Mouse (Mus musculus) heart, embryonic 12.5 days (tissue): ENCODE measurements around the gene Cacng8. TPM values are rescaled to one million over a fixed set of nuclear protein-coding genes. Genes with fewer than 3 reads are reported as not detected.

Experiments used
- ATAC-seq: fragments of 200-750 bp; cut with Nextera tagmentation; 2 replicates; pipeline ENCODE4 v1.8.0; 2017; ENCODE audit warnings: moderate TSS enrichment, moderate library complexity; ENCODE audit not compliant: insufficient number of reproducible peaks, low FRiP score
- H3K27ac ChIP-seq: fragments of 300-500 bp; sonication (generic); 2 replicates; pipeline ENCODE4 v1.5.1; 2016; ENCODE audit warnings: mild to moderate bottlenecking, moderate library complexity; ENCODE audit not compliant: poor library complexity, severe bottlenecking
- H3K27me3 ChIP-seq: fragments of 300-500 bp; sonication (generic); replicated peaks from 2 replicates; pipeline ENCODE4 v1.6.1; 2016; ENCODE audit warnings: mild to moderate bottlenecking, moderate library complexity
- H3K36me3 ChIP-seq: fragments of 300-500 bp; sonication (generic); 2 replicates; pipeline ENCODE4 v1.6.1; 2016; ENCODE audit warnings: mild to moderate bottlenecking, moderate library complexity
- H3K4me1 ChIP-seq: fragments of 300-500 bp; sonication (generic); replicated peaks from 2 replicates; pipeline ENCODE4 v1.6.1; 2016; ENCODE audit warnings: mild to moderate bottlenecking
- H3K4me2 ChIP-seq: fragments of 300-500 bp; sonication (generic); 2 replicates; pipeline ENCODE4 v1.6.1; 2016; ENCODE audit warnings: mild to moderate bottlenecking, moderate library complexity
- H3K4me3 ChIP-seq: fragments of 300-500 bp; sonication (generic); 2 replicates; pipeline ENCODE4 v1.5.1; 2016; ENCODE audit warnings: mild to moderate bottlenecking
- H3K9ac ChIP-seq: fragments of 300-500 bp; sonication (generic); 2 replicates; pipeline ENCODE4 v1.6.1; 2016; ENCODE audit warnings: mild to moderate bottlenecking, moderate library complexity
- H3K9me3 ChIP-seq: fragments of 300-500 bp; sonication (generic); replicated peaks from 2 replicates; pipeline ENCODE4 v1.6.1; 2016; ENCODE audit warnings: mild to moderate bottlenecking, moderate library complexity
- WGBS: fragments of 180-500 bp; shearing (Covaris S2); methylation state at CpG from one replicate; pipeline ENCODE4 v1.1.7; 2016; 5-methylcytosine and 5-hydroxymethylcytosine counted together
- polyA plus RNA-seq: library from polyadenylated mRNA; unstranded; fragments of >200 nt; fragmentation: Nextera tagmentation; extraction: Ambion mirVana; gene quantifications from 2 replicates; pipeline ENCODE4 v1.2.1, GENCODE M21; 2016

The Cacng8 gene
- polyA plus RNA-seq, 1 experiment from 2014 or later: 1.6 TPM

DNA sequence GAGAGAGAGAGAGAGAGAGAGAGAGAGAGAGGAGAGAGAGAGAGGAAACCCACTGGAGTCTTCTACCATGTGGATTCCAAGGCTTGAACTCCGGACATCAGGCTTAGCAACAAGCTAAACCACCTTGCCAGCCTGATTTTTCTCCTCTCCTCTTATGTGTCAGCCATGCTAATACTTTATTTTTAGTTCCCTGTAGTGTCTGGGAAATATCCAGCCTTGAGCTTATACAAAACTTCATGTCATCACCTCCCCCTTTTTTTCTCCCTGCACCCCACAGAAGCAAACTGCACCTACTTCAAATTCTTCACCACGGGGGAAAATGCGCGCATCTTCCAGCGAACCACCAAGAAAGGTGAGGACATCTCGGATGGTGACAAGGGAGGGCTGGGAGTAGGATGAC lies 39.7 kb downstream of the Cacng8 start:
- H3K4me3 ChIP-seq: no peak overlapping the region
- peaks cover 7% of the 10 kb centered on the region; the same call in 1 of the 2 replicates for H3K27me3 ChIP-seq
- ATAC-seq: no peak
- peaks cover 17% of the 10 kb centered on the region; the same call in 1 of the 2 replicates for H3K4me1 ChIP-seq
- H3K36me3 ChIP-seq: no peaks in the 10 kb centered on the region
- H3K27ac ChIP-seq: peak overlapping the region; percentile 45
- H3K4me2 ChIP-seq: peak overlapping the region; percentile 26
- WGBS: 34% methylated on average over 6 of the region's 6 CpGs
- H3K9me3 ChIP-seq: no peaks in the 10 kb centered on the region
- H3K9ac ChIP-seq: no peak overlapping the region

DNA sequence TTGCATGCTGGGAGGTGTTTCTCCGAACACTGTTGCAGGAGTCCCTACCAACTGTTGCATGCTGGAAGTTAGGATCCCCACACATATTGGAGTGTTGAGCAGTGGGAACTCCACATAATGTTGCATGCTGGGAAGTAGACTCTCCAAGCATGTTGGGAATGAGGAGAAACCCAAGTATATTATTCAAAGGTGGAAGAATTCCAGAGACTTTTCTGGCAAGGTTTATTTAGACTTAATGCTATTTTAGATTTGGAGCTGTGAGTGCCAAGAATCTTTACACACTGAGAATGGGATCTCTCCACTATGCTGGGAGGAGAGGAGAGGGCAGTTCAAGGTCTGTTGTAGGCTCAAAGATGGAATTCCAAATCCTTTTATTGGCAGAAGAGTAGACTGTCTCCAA lies 41.6 kb downstream of the Cacng8 start:
- no peak overlapping the region for H3K9ac ChIP-seq
- WGBS: 75% methylated on average over 1 of the region's 1 CpGs
- H3K27me3 ChIP-seq: no peaks in the 10 kb centered on the region
- H3K9me3 ChIP-seq: no peaks in the 10 kb centered on the region
- no peaks in the 10 kb centered on the region for H3K36me3 ChIP-seq
- no peak overlapping the region for H3K4me2 ChIP-seq
- no peak for ATAC-seq
- H3K4me1 ChIP-seq: peaks cover 17% of the 10 kb centered on the region; the same call in 1 of the 2 replicates
- no peak overlapping the region for H3K4me3 ChIP-seq
- no peak overlapping the region for H3K27ac ChIP-seq

- no peak overlapping the region for H3K27ac ChIP-seq
- H3K4me2 ChIP-seq: no peak overlapping the region
- H3K36me3 ChIP-seq: no peaks in the 10 kb centered on the region
- no peak overlapping the region for H3K4me3 ChIP-seq
- no peaks in the 10 kb centered on the region for H3K9me3 ChIP-seq
- ATAC-seq: no peak
- WGBS: 39% methylated on average over 5 of the region's 5 CpGs
- H3K9ac ChIP-seq: no peak overlapping the region; the same call in 1 of the 2 replicates
- H3K27me3 ChIP-seq: no peaks in the 10 kb centered on the region
- peaks cover 6% of the 10 kb centered on the region for H3K4me1 ChIP-seq
These were observed 47.5 kb downstream of the Cacng8 start for GRCm38 (mm10) chr7:3437941-3438340.

DNA sequence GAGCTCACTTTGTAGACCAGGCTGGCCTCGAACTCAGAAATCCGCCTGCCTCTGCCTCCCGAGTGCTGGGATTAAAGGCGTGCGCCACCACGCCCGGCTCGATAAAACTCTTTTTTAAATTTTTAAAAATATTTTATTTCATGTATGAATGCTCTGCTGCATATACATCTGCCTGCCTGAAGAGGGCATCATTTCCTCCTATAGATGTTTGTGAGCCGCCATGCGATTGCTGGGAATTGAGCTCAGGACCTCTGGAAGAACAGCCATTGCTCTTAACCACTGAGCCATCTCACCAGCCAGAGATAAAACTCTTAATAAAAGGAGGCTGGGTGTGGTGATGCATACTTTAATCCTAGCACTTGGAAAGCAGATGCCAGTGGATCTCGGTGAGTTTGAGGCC lies 49.5 kb downstream of the Cacng8 start:
- 78% methylated on average over 11 of the region's 11 CpGs for WGBS
- ATAC-seq: no peak
- no peak overlapping the region for H3K9ac ChIP-seq
- no peak overlapping the region for H3K27ac ChIP-seq
- no peaks in the 10 kb centered on the region for H3K9me3 ChIP-seq
- H3K4me1 ChIP-seq: peaks cover 6% of the 10 kb centered on the region
- no peaks in the 10 kb centered on the region for H3K36me3 ChIP-seq
- H3K4me2 ChIP-seq: no peak overlapping the region
- H3K27me3 ChIP-seq: no peaks in the 10 kb centered on the region
- H3K4me3 ChIP-seq: no peak overlapping the region

DNA sequence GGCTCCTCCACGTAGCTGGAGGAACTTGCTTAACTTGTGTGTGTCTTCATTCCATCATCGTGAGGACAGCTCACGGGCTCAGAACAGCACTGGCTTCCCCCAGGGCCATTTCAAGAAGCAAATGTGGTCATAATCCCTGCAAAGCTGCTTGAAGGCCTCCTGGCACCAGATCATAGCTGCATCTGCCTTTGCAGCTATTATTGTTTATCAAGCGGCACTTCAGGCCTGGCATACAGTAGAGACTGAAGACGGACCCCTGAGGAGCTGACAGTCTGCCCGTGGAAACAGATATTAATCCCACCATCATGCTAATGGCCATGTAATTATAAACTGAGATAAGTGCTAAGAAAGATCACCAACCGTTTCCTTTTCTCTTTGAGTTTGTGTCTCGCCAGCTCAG lies 50.0 kb downstream of the Cacng8 start:
- 65% methylated on average over 8 of the region's 8 CpGs for WGBS
- Histone ChIP-seq H3K4me1 (peaks cover 6% of the 10 kb centered on the region), H3K27me3 (no peaks in the 10 kb centered on the region)

GRCm38 (mm10) chr7:3442476-3443062 lies 52.1 kb downstream of the Cacng8 start:
- Histone ChIP-seq H3K4me3 (no peak overlapping the region), H3K27ac (no peak overlapping the region), H3K4me2 (no peak overlapping the region), H3K36me3 (no peaks in the 10 kb centered on the region), H3K27me3 (no peaks in the 10 kb centered on the region), H3K4me1 (peaks cover 6% of the 10 kb centered on the region), H3K9me3 (no peaks in the 10 kb centered on the region), H3K9ac (no peak overlapping the region)
- 82% methylated on average over 10 of the region's 10 CpGs for WGBS
- ATAC-seq: no peak

More for the DNA sequence above, 50.0 kb downstream of the Cacng8 start:
- no peak overlapping the region for H3K4me2 ChIP-seq
- no peaks in the 10 kb centered on the region for H3K36me3 ChIP-seq
- no peak overlapping the region for H3K4me3 ChIP-seq
- no peak overlapping the region for H3K27ac ChIP-seq
- ATAC-seq: no peak
- no peaks in the 10 kb centered on the region for H3K9me3 ChIP-seq
- no peak overlapping the region for H3K9ac ChIP-seq

- H3K4me1 ChIP-seq: no peaks in the 10 kb centered on the region
- H3K36me3 ChIP-seq: no peaks in the 10 kb centered on the region
- H3K9me3 ChIP-seq: no peaks in the 10 kb centered on the region
- H3K27ac ChIP-seq: no peak overlapping the region
- no peak overlapping the region for H3K9ac ChIP-seq
- WGBS: 82% methylated on average over 3 of the region's 3 CpGs
- no peak overlapping the region for H3K4me3 ChIP-seq
- H3K4me2 ChIP-seq: no peak overlapping the region
- no peak for ATAC-seq
- 0 out of 2 replicates have a peak, but pooled peaks cover 7% of the 10 kb centered on the region for H3K27me3 ChIP-seq
These were observed 54.2 kb downstream of the Cacng8 start for GRCm38 (mm10) chr7:3444678-3445077.

DNA sequence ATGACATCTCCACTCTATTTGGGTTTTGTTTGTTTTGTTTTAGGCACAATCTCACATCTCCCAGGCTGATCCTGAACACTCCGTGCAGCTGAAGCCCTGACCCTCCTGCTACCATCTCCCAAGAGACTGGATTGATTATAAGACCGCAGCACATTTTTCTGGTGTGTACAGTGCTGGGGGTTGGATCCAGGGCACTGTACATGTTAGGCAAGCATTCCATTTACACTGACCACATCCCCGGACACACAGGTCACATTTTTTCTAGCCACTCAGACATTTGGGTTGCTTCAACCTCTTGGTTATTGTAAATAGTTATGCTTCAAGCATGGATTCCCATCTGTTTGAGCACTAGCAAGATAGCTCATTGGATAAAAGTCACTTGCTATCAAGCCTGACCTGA lies 56.1 kb downstream of the Cacng8 start:
- ATAC-seq: no peak
- Histone ChIP-seq H3K27ac (no peak overlapping the region), H3K36me3 (no peaks in the 10 kb centered on the region), H3K9ac (no peak overlapping the region), H3K27me3 (peaks cover 21% of the 10 kb centered on the region), H3K9me3 (no peaks in the 10 kb centered on the region), H3K4me2 (no peak overlapping the region), H3K4me3 (no peak overlapping the region), H3K4me1 (no peaks in the 10 kb centered on the region)
- WGBS: 71% methylated on average over 3 of the region's 3 CpGs

DNA sequence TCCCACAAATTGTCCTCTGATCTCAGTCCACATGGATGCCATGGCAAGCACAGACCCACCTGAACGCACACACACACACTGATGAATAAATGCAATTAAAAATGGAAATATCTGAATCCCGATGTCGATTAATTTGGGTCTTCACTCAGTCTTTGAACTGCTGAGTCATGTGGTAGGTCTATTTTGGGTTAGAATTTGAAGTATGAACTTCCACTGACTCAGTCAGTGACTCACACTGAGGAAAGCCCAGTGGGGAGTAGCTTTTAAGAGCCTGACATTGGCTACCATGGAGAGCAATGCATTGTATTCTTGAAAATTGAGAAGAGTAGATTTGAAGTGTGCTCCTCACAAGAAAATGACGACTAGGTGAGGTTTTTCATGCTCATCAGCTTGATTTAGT lies 56.5 kb downstream of the Cacng8 start:
- Histone ChIP-seq H3K9ac (no peak overlapping the region), H3K4me2 (no peak overlapping the region), H3K4me3 (no peak overlapping the region), H3K4me1 (no peaks in the 10 kb centered on the region), H3K9me3 (no peaks in the 10 kb centered on the region), H3K27ac (no peak overlapping the region), H3K36me3 (no peaks in the 10 kb centered on the region), H3K27me3 (peaks cover 24% of the 10 kb centered on the region)
- no peak for ATAC-seq
- WGBS: 71% methylated on average over 4 of the region's 4 CpGs

DNA sequence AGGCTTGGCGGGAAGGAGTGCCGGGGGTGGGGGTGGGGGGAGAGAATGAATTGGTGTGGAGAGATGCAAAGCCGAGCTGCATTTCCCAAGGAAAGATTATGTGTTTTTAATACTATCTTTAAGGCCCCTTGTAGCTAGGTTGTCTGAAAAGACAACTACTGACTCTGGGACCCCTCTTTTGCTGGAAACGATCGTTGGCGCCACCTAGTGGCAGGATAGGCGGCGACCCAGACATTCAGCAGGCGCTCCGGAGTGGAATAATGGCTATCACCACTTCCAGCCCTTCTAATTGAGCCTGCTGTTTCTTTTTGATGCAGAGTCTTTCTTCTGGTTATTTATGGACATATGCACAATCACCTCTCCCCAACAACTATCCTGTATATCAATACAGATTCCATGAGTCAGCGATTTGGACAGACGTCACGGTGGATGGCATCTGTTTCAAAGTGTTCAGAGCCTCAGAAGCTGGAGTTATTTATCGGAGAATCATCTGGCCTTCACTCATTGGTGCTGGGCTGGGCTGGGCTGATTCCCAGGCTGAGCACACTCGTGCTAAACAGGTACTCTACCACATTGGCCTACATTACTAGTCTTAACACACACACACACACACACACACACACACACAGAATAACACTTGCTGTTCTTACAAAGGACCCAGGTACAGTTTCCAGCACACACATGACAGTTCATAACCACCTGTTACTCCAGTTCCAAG lies 58.4 kb downstream of the Cacng8 start:
- ATAC-seq: no peak
- Histone ChIP-seq H3K36me3 (no peaks in the 10 kb centered on the region), H3K9me3 (no peaks in the 10 kb centered on the region), H3K4me2 (peak overlapping the region; percentile 41), H3K27ac (no peak overlapping the region), H3K27me3 (peaks cover 26% of the 10 kb centered on the region), H3K9ac (no peak overlapping the region), H3K4me3 (no peak overlapping the region), H3K4me1 (no peaks in the 10 kb centered on the region)
- WGBS: 17% methylated on average over 15 of the region's 15 CpGs

DNA sequence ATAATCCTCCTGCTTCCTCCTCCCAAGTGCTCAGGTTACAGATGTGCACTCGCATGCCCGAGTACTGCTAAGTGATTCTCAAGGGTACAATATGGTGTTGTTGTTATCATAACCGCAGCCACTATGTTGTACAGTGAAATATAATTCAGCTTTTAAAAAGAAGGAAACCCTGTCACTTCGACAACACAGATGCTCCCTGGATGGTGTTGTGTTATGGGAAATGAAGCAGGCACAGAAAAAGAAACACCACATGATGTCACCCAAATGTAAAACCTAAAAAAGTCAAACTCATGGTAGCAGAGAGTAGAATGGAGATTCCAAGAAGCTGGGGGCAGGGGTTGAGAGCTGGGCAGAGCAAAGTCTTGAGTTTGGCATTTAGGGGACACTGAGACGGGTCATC lies 60.2 kb downstream of the Cacng8 start:
- Histone ChIP-seq H3K4me3 (no peak overlapping the region), H3K4me1 (no peaks in the 10 kb centered on the region), H3K9me3 (no peaks in the 10 kb centered on the region), H3K9ac (no peak overlapping the region), H3K27me3 (peaks cover 26% of the 10 kb centered on the region), H3K4me2 (no peak overlapping the region), H3K27ac (no peak overlapping the region), H3K36me3 (no peaks in the 10 kb centered on the region)
- no peak for ATAC-seq
- WGBS: 58% methylated on average over 5 of the region's 5 CpGs
